Mouse (Mus musculus) embryonic facial prominence, embryonic 15.5 days (tissue): ENCODE results near the gene Hacd1. TPM values are rescaled to one million over a fixed set of nuclear protein-coding genes. Genes with fewer than 3 reads are reported as not detected.

Experiments
- ATAC-seq: fragments of 200-750 bp; cut with Nextera tagmentation; 2 replicates; pipeline ENCODE4 v1.8.0; 2017; ENCODE audit warnings: low read depth, moderate TSS enrichment; ENCODE audit not compliant: insufficient number of reproducible peaks, low FRiP score, low TSS enrichment
- H3K27ac ChIP-seq: fragments of 300-500 bp; sonication (generic); replicated peaks from 2 replicates; pipeline ENCODE4 v1.5.1; 2015; ENCODE audit warnings: mild to moderate bottlenecking, inconsistent platforms
- H3K27me3 ChIP-seq: fragments of 300-500 bp; sonication (generic); 2 replicates; pipeline ENCODE4 v1.6.1; 2015; ENCODE audit warnings: inconsistent platforms
- H3K36me3 ChIP-seq: fragments of 300-500 bp; sonication (generic); 2 replicates; pipeline ENCODE4 v1.6.1; 2015; ENCODE audit warnings: mild to moderate bottlenecking, inconsistent platforms
- H3K4me1 ChIP-seq: fragments of 300-500 bp; sonication (generic); 2 replicates; pipeline ENCODE4 v1.6.1; 2015; ENCODE audit warnings: inconsistent platforms
- H3K4me2 ChIP-seq: fragments of 300-500 bp; sonication (generic); replicated peaks from 2 replicates; pipeline ENCODE4 v1.6.1; 2015; ENCODE audit warnings: mild to moderate bottlenecking, inconsistent platforms
- H3K4me3 ChIP-seq: fragments of 300-500 bp; sonication (generic); replicated peaks from 2 replicates; pipeline ENCODE4 v1.5.1; 2015; ENCODE audit warnings: mild to moderate bottlenecking, inconsistent platforms
- H3K9ac ChIP-seq: fragments of 300-500 bp; sonication (generic); 2 replicates; pipeline ENCODE4 v1.6.1; 2015; ENCODE audit warnings: inconsistent platforms
- H3K9me3 ChIP-seq: fragments of 300-500 bp; sonication (generic); replicated peaks from 2 replicates; pipeline ENCODE4 v1.6.1; 2016; ENCODE audit warnings: inconsistent platforms
- WGBS: fragments of 180-500 bp; shearing (Covaris S2); methylation state at CpG from one replicate; pipeline ENCODE4 v1.1.7; 2015; 5-methylcytosine and 5-hydroxymethylcytosine counted together
- polyA plus RNA-seq: library from polyadenylated mRNA; unstranded; fragments of >200 nt; fragmentation: Nextera tagmentation; extraction: Ambion mirVana; gene quantifications from 2 replicates; pipeline ENCODE4 v1.2.1, GENCODE M21; 2015

Gene Hacd1
- polyA plus RNA-seq, 1 experiment from 2014 or later: 71.5 TPM

GRCm38 (mm10) chr2:14005121-14005520 lies 50.8 kb downstream of the Hacd1 start:
- Histone ChIP-seq H3K36me3 (no peaks in the 10 kb centered on the region), H3K4me2 (no peak overlapping the region), H3K9me3 (no peaks in the 10 kb centered on the region), H3K4me3 (no peak overlapping the region), H3K9ac (no peak overlapping the region), H3K4me1 (no peaks in the 10 kb centered on the region), H3K27me3 (no peaks in the 10 kb centered on the region), H3K27ac (no peak overlapping the region)
- no peak for ATAC-seq
- WGBS: 94% methylated on average over 1 of the region's 1 CpGs

GRCm38 (mm10) chr2:13960136-13960535 lies 95.8 kb downstream of the Hacd1 start:
- Histone ChIP-seq H3K27me3 (no peaks in the 10 kb centered on the region), H3K4me1 (no peaks in the 10 kb centered on the region), H3K36me3 (no peaks in the 10 kb centered on the region), H3K9ac (no peak overlapping the region), H3K9me3 (no peaks in the 10 kb centered on the region), H3K27ac (no peak overlapping the region), H3K4me3 (no peak overlapping the region), H3K4me2 (no peak overlapping the region)
- ATAC-seq: no peak
- 74% methylated on average over 1 of the region's 1 CpGs for WGBS

- no peak overlapping the region for H3K4me2 ChIP-seq
- H3K4me1 ChIP-seq: no peaks in the 10 kb centered on the region
- H3K9me3 ChIP-seq: no peaks in the 10 kb centered on the region
- H3K4me3 ChIP-seq: no peak overlapping the region
- no peaks in the 10 kb centered on the region for H3K27me3 ChIP-seq
- H3K9ac ChIP-seq: no peak overlapping the region
- WGBS: 34% methylated on average over 2 of the region's 2 CpGs
- H3K27ac ChIP-seq: no peak overlapping the region
- no peaks in the 10 kb centered on the region for H3K36me3 ChIP-seq
- no peak for ATAC-seq
These were observed 99.5 kb downstream of the Hacd1 start for GRCm38 (mm10) chr2:13956463-13956862.

GRCm38 (mm10) chr2:13938118-13938517 lies 117.8 kb downstream of the Hacd1 start:
- Histone ChIP-seq H3K4me3 (no peak overlapping the region), H3K27me3 (no peaks in the 10 kb centered on the region), H3K36me3 (no peaks in the 10 kb centered on the region), H3K4me2 (no peak overlapping the region), H3K4me1 (no peaks in the 10 kb centered on the region), H3K9me3 (no peaks in the 10 kb centered on the region), H3K9ac (no peak overlapping the region), H3K27ac (no peak overlapping the region)
- 37% methylated on average over 2 of the region's 2 CpGs for WGBS
- ATAC-seq: no peak

- H3K9me3 ChIP-seq: no peaks in the 10 kb centered on the region
- ATAC-seq: no peak
- H3K9ac ChIP-seq: no peak overlapping the region
- H3K27ac ChIP-seq: no peak overlapping the region
- no peak overlapping the region for H3K4me2 ChIP-seq
- 76% methylated on average over 3 of the region's 3 CpGs for WGBS
- no peak overlapping the region for H3K4me3 ChIP-seq
- no peaks in the 10 kb centered on the region for H3K27me3 ChIP-seq
- no peaks in the 10 kb centered on the region for H3K4me1 ChIP-seq
- H3K36me3 ChIP-seq: no peaks in the 10 kb centered on the region
These were observed 120.6 kb downstream of the Hacd1 start for GRCm38 (mm10) chr2:13935343-13935742.

- Histone ChIP-seq H3K4me1 (no peaks in the 10 kb centered on the region), H3K4me3 (no peak overlapping the region), H3K9ac (no peak overlapping the region), H3K9me3 (no peaks in the 10 kb centered on the region), H3K36me3 (no peaks in the 10 kb centered on the region), H3K4me2 (no peak overlapping the region), H3K27ac (no peak overlapping the region), H3K27me3 (no peaks in the 10 kb centered on the region)
- no peak for ATAC-seq
These were observed 123.7 kb downstream of the Hacd1 start for GRCm38 (mm10) chr2:13932253-13932652.

- no peak overlapping the region for H3K4me2 ChIP-seq
- no peak overlapping the region for H3K27ac ChIP-seq
- no peaks in the 10 kb centered on the region for H3K4me1 ChIP-seq
- no peaks in the 10 kb centered on the region for H3K36me3 ChIP-seq
- 84% methylated on average over 1 of the region's 1 CpGs for WGBS
- H3K9me3 ChIP-seq: no peaks in the 10 kb centered on the region
- no peak overlapping the region for H3K9ac ChIP-seq
- no peak overlapping the region for H3K4me3 ChIP-seq
- no peak for ATAC-seq
- H3K27me3 ChIP-seq: no peaks in the 10 kb centered on the region
These were observed 125.2 kb downstream of the Hacd1 start for GRCm38 (mm10) chr2:13930724-13931123.

GRCm38 (mm10) chr2:13888568-13888967 lies 167.4 kb downstream of the Hacd1 start:
- Histone ChIP-seq H3K27ac (no peak overlapping the region), H3K9ac (no peak overlapping the region), H3K36me3 (no peaks in the 10 kb centered on the region), H3K4me2 (no peak overlapping the region), H3K27me3 (no peaks in the 10 kb centered on the region), H3K9me3 (no peaks in the 10 kb centered on the region), H3K4me1 (no peaks in the 10 kb centered on the region), H3K4me3 (no peak overlapping the region)
- ATAC-seq: no peak

GRCm38 (mm10) chr2:13857461-13857860 lies 198.5 kb downstream of the Hacd1 start:
- Histone ChIP-seq H3K4me2 (no peak overlapping the region), H3K9me3 (no peaks in the 10 kb centered on the region), H3K4me1 (no peaks in the 10 kb centered on the region), H3K27me3 (no peaks in the 10 kb centered on the region), H3K36me3 (no peaks in the 10 kb centered on the region), H3K9ac (no peak overlapping the region), H3K4me3 (no peak overlapping the region), H3K27ac (no peak overlapping the region)
- no peak for ATAC-seq
- 68% methylated on average over 2 of the region's 2 CpGs for WGBS

GRCm38 (mm10) chr2:13855510-13855909 lies 200.4 kb downstream of the Hacd1 start:
- no peaks in the 10 kb centered on the region for H3K27me3 ChIP-seq
- 70% methylated on average over 3 of the region's 3 CpGs for WGBS
- no peak overlapping the region for H3K9ac ChIP-seq
- no peak for ATAC-seq
- no peak overlapping the region for H3K27ac ChIP-seq
- H3K4me3 ChIP-seq: no peak overlapping the region
- no peaks in the 10 kb centered on the region for H3K9me3 ChIP-seq
- no peak overlapping the region for H3K4me2 ChIP-seq
- H3K36me3 ChIP-seq: no peaks in the 10 kb centered on the region
- no peaks in the 10 kb centered on the region for H3K4me1 ChIP-seq

- no peak for ATAC-seq
- no peak overlapping the region for H3K4me2 ChIP-seq
- no peaks in the 10 kb centered on the region for H3K36me3 ChIP-seq
- no peaks in the 10 kb centered on the region for H3K9me3 ChIP-seq
- whole genome bisulfite sequencing: 66% methylated on average over 3 of the region's 3 CpGs
- H3K9ac ChIP-seq: no peak overlapping the region
- H3K27ac ChIP-seq: no peak overlapping the region
- H3K4me3 ChIP-seq: no peak overlapping the region
- no peaks in the 10 kb centered on the region for H3K27me3 ChIP-seq
- no peaks in the 10 kb centered on the region for H3K4me1 ChIP-seq
These were observed 219.6 kb downstream of the Hacd1 start for GRCm38 (mm10) chr2:13836310-13836709.

GRCm38 (mm10) chr2:13834989-13835388 lies 220.9 kb downstream of the Hacd1 start:
- H3K4me3 ChIP-seq: no peak overlapping the region
- no peak overlapping the region for H3K4me2 ChIP-seq
- no peaks in the 10 kb centered on the region for H3K4me1 ChIP-seq
- 56% methylated on average over 1 of the region's 1 CpGs for WGBS
- ATAC-seq: no peak
- no peaks in the 10 kb centered on the region for H3K36me3 ChIP-seq
- H3K27me3 ChIP-seq: no peaks in the 10 kb centered on the region
- no peak overlapping the region for H3K27ac ChIP-seq
- H3K9ac ChIP-seq: no peak overlapping the region
- no peaks in the 10 kb centered on the region for H3K9me3 ChIP-seq
